Mouse (Mus musculus) lung, postnatal 4 days (tissue): ENCODE results near the gene Plcd3.

Source experiments
- DNase-seq, 2 experiments: peaks; one replicate each; pipeline ENCODE4 v3.0.0; 2021

Gene Plcd3

GRCm38 (mm10) chr11:103101481-103101865 is at the start of gene Plcd3, which contains the start of gene Acbd4:
TSS of gene Plcd3 (minus strand) at chr11:103101658.
TSS of gene Acbd4 (plus strand) at chr11:103101682.
- DNase-seq, result peak; percentile 85 to 87

- DNase-seq, result no peak
These were observed 48.3 kb upstream of the Plcd3 start for GRCm38 (mm10) chr11:103149771-103150170.

GRCm38 (mm10) chr11:103147766-103148165 is 46.3 kb upstream of the Plcd3 start:
- no peak for DNase-seq

- DNase-seq, result no peak
These were observed 44.9 kb upstream of the Plcd3 start for GRCm38 (mm10) chr11:103146386-103146785.

- no peak for DNase-seq
These were observed 43.1 kb upstream of the Plcd3 start for GRCm38 (mm10) chr11:103144309-103145285.

GRCm38 (mm10) chr11:103142441-103143182 is 41.2 kb upstream of the Plcd3 start:
- peak; percentile 83 to 90 for DNase-seq

GRCm38 (mm10) chr11:103141944-103142255 is 40.4 kb upstream of the Plcd3 start:
- DNase-seq, result peak in 1 of 2 experiments; percentile 23

- DNase-seq, result peak; percentile 77 to 90
These were observed 39.9 kb upstream of the Plcd3 start for GRCm38 (mm10) chr11:103141101-103141943.

GRCm38 (mm10) chr11:103140763-103141100 is 39.3 kb upstream of the Plcd3 start:
- no peak for DNase-seq

- DNase-seq, result no peak
These were observed 38.7 kb upstream of the Plcd3 start for GRCm38 (mm10) chr11:103139951-103140762.

- no peak for DNase-seq
These were observed 34.6 kb upstream of the Plcd3 start for GRCm38 (mm10) chr11:103136039-103136577.

- no peak for DNase-seq
These were observed 32.8 kb upstream of the Plcd3 start for GRCm38 (mm10) chr11:103134221-103134620.

GRCm38 (mm10) chr11:103133456-103134185 is 32.2 kb upstream of the Plcd3 start:
- DNase-seq, result no peak

GRCm38 (mm10) chr11:103132576-103133455 is 31.4 kb upstream of the Plcd3 start:
- DNase-seq, result peak; percentile 100

GRCm38 (mm10) chr11:103131701-103132575 is 30.5 kb upstream of the Plcd3 start, which contains the start of gene Hexim2:
TSS of gene Hexim2 (plus strand) at chr11:103132429.
- DNase-seq, result peak; percentile 72 to 76

- peak in 1 of 2 experiments; percentile 48 for DNase-seq
These were observed 18.9 kb upstream of the Plcd3 start for GRCm38 (mm10) chr11:103120315-103120714.

GRCm38 (mm10) chr11:103119609-103120008 is 18.2 kb upstream of the Plcd3 start:
- DNase-seq, result no peak

- no peak for DNase-seq
These were observed 17.4 kb upstream of the Plcd3 start for GRCm38 (mm10) chr11:103118866-103119265.

GRCm38 (mm10) chr11:103117591-103118009 is 16.1 kb upstream of the Plcd3 start:
- peak; percentile 62 to 79 for DNase-seq
